Mouse (Mus musculus): ENCODE data around the gene Tcl1b5.
"Not testable (repeated sequence)": the region's sequence is repeated elsewhere in the genome, so short reads cannot be mapped to it uniquely, and the experiment has no call there.

Tcl1b5 gene

GRCm38 (mm10) chr12:105176044-105176443 is at the start of gene Tcl1b5:
Gene Tcl1b5 (plus strand): TSS chr12:105176344.
- not testable (repeated sequence) for TF ChIP-seq GATA4 (IDR thresholded peaks at IDR 0.05; ENCODE audit: insufficient replicate concordance, low read length)

GRCm38 (mm10) chr12:105126516-105126915 is 49.6 kb upstream of the Tcl1b5 start:
- no peak for TF ChIP-seq GATA4 (IDR thresholded peaks at IDR 0.05; ENCODE audit: insufficient replicate concordance, low read length)

GRCm38 (mm10) chr12:105127607-105128006 is 48.5 kb upstream of the Tcl1b5 start:
- no peak for TF ChIP-seq GATA4 (IDR thresholded peaks at IDR 0.05; ENCODE audit: insufficient replicate concordance, low read length)

- no peak for TF ChIP-seq GATA4 (IDR thresholded peaks at IDR 0.05; ENCODE audit: insufficient replicate concordance, low read length)
Observed at GRCm38 (mm10) chr12:105143096-105143495, 33.0 kb upstream of the Tcl1b5 start.

GRCm38 (mm10) chr12:105145714-105146113 is 30.4 kb upstream of the Tcl1b5 start, which contains the start of gene Tcl1b2:
Gene Tcl1b2 (plus strand): TSS chr12:105146014.
- no peak for TF ChIP-seq GATA4 (IDR thresholded peaks at IDR 0.05; ENCODE audit: insufficient replicate concordance, low read length)

GRCm38 (mm10) chr12:105158842-105159241 is 17.3 kb upstream of the Tcl1b5 start:
- TF ChIP-seq GATA4 (IDR thresholded peaks at IDR 0.05; ENCODE audit: insufficient replicate concordance, low read length) = no peak

- TF ChIP-seq GATA4 (IDR thresholded peaks at IDR 0.05; ENCODE audit: insufficient replicate concordance, low read length) = no peak
Observed at GRCm38 (mm10) chr12:105159390-105159789, 16.8 kb upstream of the Tcl1b5 start, which contains the start of gene Tcl1b1. Gene Tcl1b1 (plus strand): TSS chr12:105159690.

GRCm38 (mm10) chr12:105166734-105167133 is 9.4 kb upstream of the Tcl1b5 start:
- TF ChIP-seq GATA4 (IDR thresholded peaks at IDR 0.05; ENCODE audit: insufficient replicate concordance, low read length) = no peak

- TF ChIP-seq GATA4 (IDR thresholded peaks at IDR 0.05; ENCODE audit: insufficient replicate concordance, low read length) = no peak
Observed at GRCm38 (mm10) chr12:105173366-105173765, 2.8 kb upstream of the Tcl1b5 start.

- TF ChIP-seq GATA4 (IDR thresholded peaks at IDR 0.05; ENCODE audit: insufficient replicate concordance, low read length) = not testable (repeated sequence)
Observed at GRCm38 (mm10) chr12:105190743-105191142, 14.6 kb downstream of the Tcl1b5 start, which contains the start of gene Tcl1b3. Gene Tcl1b3 (plus strand): TSS chr12:105191043.

- not testable (repeated sequence) for TF ChIP-seq GATA4 (IDR thresholded peaks at IDR 0.05; ENCODE audit: insufficient replicate concordance, low read length)
Observed at GRCm38 (mm10) chr12:105201657-105202056, 25.5 kb downstream of the Tcl1b5 start, which contains the start of gene Tcl1b4. Gene Tcl1b4 (plus strand): TSS chr12:105201957.

- no peak for TF ChIP-seq GATA4 (IDR thresholded peaks at IDR 0.05; ENCODE audit: insufficient replicate concordance, low read length)
Observed at GRCm38 (mm10) chr12:105207071-105207470, 30.9 kb downstream of the Tcl1b5 start.

GRCm38 (mm10) chr12:105208441-105208840 is 32.3 kb downstream of the Tcl1b5 start:
- no peak for TF ChIP-seq GATA4 (IDR thresholded peaks at IDR 0.05; ENCODE audit: insufficient replicate concordance, low read length)

- no peak for TF ChIP-seq GATA4 (IDR thresholded peaks at IDR 0.05; ENCODE audit: insufficient replicate concordance, low read length)
Observed at GRCm38 (mm10) chr12:105209231-105209630, 33.1 kb downstream of the Tcl1b5 start.

GRCm38 (mm10) chr12:105217101-105217760 is 41.1 kb downstream of the Tcl1b5 start:
- TF ChIP-seq GATA4 (IDR thresholded peaks at IDR 0.05; ENCODE audit: insufficient replicate concordance, low read length) = no peak

GRCm38 (mm10) chr12:105222601-105223319 is 46.6 kb downstream of the Tcl1b5 start, which contains the start of gene Tcl1:
Gene Tcl1 (minus strand): TSS chr12:105222793.
- TF ChIP-seq GATA4 (IDR thresholded peaks at IDR 0.05; ENCODE audit: insufficient replicate concordance, low read length) = no peak

All from liver, adult (tissue).